Mouse (Mus musculus) midbrain, embryonic 13.5 days (tissue): ENCODE results near the gene Tmem19. TPM values are rescaled to one million over a fixed set of nuclear protein-coding genes. Genes with fewer than 3 reads are reported as not detected.

Experiments used
- ATAC-seq: fragments of 200-750 bp; cut with Nextera tagmentation; 2 replicates; pipeline ENCODE4 v1.8.0; 2017; ENCODE audit warnings: mild to moderate bottlenecking, moderate TSS enrichment, moderate library complexity
- H3K27ac ChIP-seq: fragments of 300-500 bp; sonication (generic); 2 replicates; pipeline ENCODE4 v1.5.1; 2015; ENCODE audit warnings: inconsistent platforms, mild to moderate bottlenecking, moderate library complexity
- H3K27me3 ChIP-seq: fragments of 300-500 bp; sonication (generic); 2 replicates; pipeline ENCODE4 v1.6.1; 2015; ENCODE audit warnings: mild to moderate bottlenecking, inconsistent platforms
- H3K36me3 ChIP-seq: fragments of 300-500 bp; sonication (generic); 2 replicates; pipeline ENCODE4 v1.6.1; 2015; ENCODE audit warnings: mild to moderate bottlenecking, inconsistent platforms
- H3K4me1 ChIP-seq: fragments of 300-500 bp; sonication (generic); replicated peaks from 2 replicates; pipeline ENCODE4 v1.6.1; 2015; ENCODE audit warnings: inconsistent platforms
- H3K4me2 ChIP-seq: fragments of 300-500 bp; sonication (generic); replicated peaks from 2 replicates; pipeline ENCODE4 v1.6.1; 2015; ENCODE audit warnings: moderate library complexity, mild to moderate bottlenecking, inconsistent platforms
- H3K4me3 ChIP-seq: fragments of 300-500 bp; sonication (generic); replicated peaks from 2 replicates; pipeline ENCODE4 v1.5.1; 2015; ENCODE audit warnings: mild to moderate bottlenecking, inconsistent platforms
- H3K9ac ChIP-seq: fragments of 300-500 bp; sonication (generic); replicated peaks from 2 replicates; pipeline ENCODE4 v1.6.1; 2015; ENCODE audit warnings: mild to moderate bottlenecking, inconsistent platforms
- H3K9me3 ChIP-seq: fragments of 300-500 bp; sonication (generic); 2 replicates; pipeline ENCODE4 v1.6.1; 2016; ENCODE audit warnings: mild to moderate bottlenecking, inconsistent platforms
- WGBS: fragments of 180-500 bp; shearing (Covaris S2); methylation state at CpG from one replicate; pipeline ENCODE4 v1.1.7; 2015; 5-methylcytosine and 5-hydroxymethylcytosine counted together
- polyA plus RNA-seq: library from polyadenylated mRNA; unstranded; fragments of >200 nt; fragmentation: Nextera tagmentation; extraction: Ambion mirVana; gene quantifications from 2 replicates; pipeline ENCODE4 v1.2.1, GENCODE M21; 2015

Gene Tmem19
- polyA plus RNA-seq, 1 experiment from 2014 or later: 41.9 TPM

DNA sequence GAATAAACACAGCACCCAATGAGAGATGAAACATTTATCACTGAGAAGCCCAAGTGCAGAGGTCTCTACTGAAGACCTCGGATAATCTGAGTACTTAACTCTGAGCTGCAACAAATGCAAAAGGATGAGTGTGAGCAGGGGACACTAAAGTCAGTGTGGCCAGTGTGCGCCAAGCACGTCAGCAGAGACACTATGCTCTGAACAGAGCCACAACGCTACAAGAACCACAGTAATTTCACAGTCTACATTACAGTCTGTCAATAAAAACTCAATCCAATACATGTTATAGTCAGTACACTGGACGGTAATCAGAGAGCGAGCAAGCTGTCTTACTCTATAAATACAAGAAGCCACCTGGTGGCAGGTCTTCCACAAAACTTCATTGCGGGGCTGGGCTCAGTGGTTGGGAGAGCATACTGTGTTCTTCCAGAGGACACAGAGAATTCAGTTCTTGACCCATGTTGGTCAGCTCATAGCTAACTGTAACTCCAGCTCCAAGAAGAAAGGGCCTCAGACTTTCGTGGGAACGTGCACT is 65.8 kb downstream of the Tmem19 start:
- WGBS: 89% methylated on average over 9 of the region's 9 CpGs
- Histone ChIP-seq H3K9ac (no peak overlapping the region), H3K9me3 (no peaks in the 10 kb centered on the region), H3K27me3 (no peaks in the 10 kb centered on the region), H3K27ac (no peak overlapping the region), H3K4me3 (no peak overlapping the region), H3K4me2 (no peak overlapping the region), H3K4me1 (no peaks in the 10 kb centered on the region), H3K36me3 (peaks cover 67% of the 10 kb centered on the region)
- no peak for ATAC-seq

DNA sequence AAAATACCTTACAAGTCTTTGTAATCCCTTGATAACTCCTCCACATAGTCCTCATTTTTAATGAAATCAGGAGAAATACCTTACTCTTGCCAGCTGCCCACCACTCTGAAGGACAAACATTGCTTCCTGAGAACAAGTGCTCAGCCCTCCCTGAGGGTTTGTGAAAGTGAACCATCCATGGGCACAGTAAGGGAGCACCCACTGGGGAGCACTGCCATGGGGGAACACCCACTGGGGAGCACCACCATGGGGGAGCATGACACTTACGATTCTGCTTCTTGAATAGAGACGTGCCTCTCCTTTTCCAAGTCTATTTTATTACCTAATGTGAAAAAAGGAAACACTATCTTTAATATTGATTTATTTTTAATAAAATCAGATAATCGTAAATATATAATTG is 67.1 kb downstream of the Tmem19 start:
- ATAC-seq: no peak
- H3K27me3 ChIP-seq: no peaks in the 10 kb centered on the region
- no peak overlapping the region for H3K9ac ChIP-seq
- no peak overlapping the region for H3K4me2 ChIP-seq
- H3K36me3 ChIP-seq: peaks cover 65% of the 10 kb centered on the region
- H3K27ac ChIP-seq: no peak overlapping the region
- 96% methylated on average over 3 of the region's 3 CpGs for WGBS
- no peaks in the 10 kb centered on the region for H3K9me3 ChIP-seq
- no peaks in the 10 kb centered on the region for H3K4me1 ChIP-seq
- H3K4me3 ChIP-seq: no peak overlapping the region

- no peak overlapping the region for H3K4me2 ChIP-seq
- no peak for ATAC-seq
- 76% methylated on average over 7 of the region's 7 CpGs for WGBS
- H3K9me3 ChIP-seq: no peaks in the 10 kb centered on the region
- H3K4me1 ChIP-seq: no peaks in the 10 kb centered on the region
- no peaks in the 10 kb centered on the region for H3K27me3 ChIP-seq
- no peak overlapping the region for H3K4me3 ChIP-seq
- H3K36me3 ChIP-seq: peaks cover 63% of the 10 kb centered on the region
- no peak overlapping the region for H3K9ac ChIP-seq
- H3K27ac ChIP-seq: no peak overlapping the region
Measured at GRCm38 (mm10) chr10:115294715-115295114, 67.6 kb downstream of the Tmem19 start.

DNA sequence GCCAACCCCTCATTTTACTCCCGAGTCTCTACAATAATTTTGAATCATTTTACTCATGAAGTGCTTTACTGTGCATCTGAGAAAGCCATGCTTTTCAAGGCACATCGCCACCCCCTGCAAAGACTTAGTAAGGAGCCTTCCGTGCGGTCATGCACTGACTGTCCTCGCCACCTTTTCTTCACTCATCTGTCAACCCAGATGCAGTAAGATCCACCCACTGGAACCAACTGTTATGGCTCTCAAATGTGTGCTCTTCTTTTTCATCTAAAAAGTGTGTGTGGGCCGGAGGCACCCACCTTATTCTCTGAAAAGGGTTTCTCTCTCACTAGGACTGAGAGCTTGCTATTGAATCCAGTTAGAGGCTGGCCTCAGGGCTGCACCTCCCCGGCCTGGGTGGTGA is 68.4 kb downstream of the Tmem19 start:
- Histone ChIP-seq H3K4me1 (no peaks in the 10 kb centered on the region), H3K27me3 (no peaks in the 10 kb centered on the region), H3K36me3 (peaks cover 60% of the 10 kb centered on the region), H3K4me2 (no peak overlapping the region), H3K9ac (no peak overlapping the region), H3K9me3 (no peaks in the 10 kb centered on the region), H3K27ac (no peak overlapping the region), H3K4me3 (no peak overlapping the region)
- WGBS: 91% methylated on average over 7 of the region's 7 CpGs
- ATAC-seq: no peak

DNA sequence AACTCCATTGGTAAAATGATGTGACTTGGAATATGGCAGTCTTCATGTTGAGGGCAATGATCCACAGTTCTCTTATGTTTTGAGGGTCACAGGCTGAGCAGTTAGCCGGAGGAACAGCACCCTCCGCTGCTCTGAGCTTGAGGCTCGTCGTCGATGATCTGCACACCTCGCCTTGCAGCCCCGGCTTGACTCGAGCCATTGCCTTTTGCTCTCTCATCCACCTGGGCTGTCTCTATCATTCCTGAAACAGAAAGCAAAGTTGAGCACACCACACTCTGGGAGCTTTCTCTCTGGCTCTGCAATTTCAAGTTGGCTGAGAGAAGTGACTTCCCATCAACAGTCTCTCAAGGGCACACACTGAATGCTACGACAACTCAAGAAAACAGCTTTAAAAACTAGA is 71.6 kb downstream of the Tmem19 start:
- Histone ChIP-seq H3K4me2 (no peak overlapping the region), H3K4me1 (no peaks in the 10 kb centered on the region), H3K27ac (no peak overlapping the region), H3K36me3 (peaks cover 75% of the 10 kb centered on the region), H3K9me3 (no peaks in the 10 kb centered on the region), H3K9ac (no peak overlapping the region), H3K4me3 (no peak overlapping the region), H3K27me3 (no peaks in the 10 kb centered on the region)
- 97% methylated on average over 9 of the region's 9 CpGs for WGBS
- no peak for ATAC-seq

Other genes with a start within 250 kb of the Tmem19 start
- 2.2 and 7.8 TPM in 2 replicates for gene Tph2, start 177.5 kb downstream of the Tmem19 start, polyA plus RNA-seq
- gene Tbc1d15, start 111.0 kb downstream of the Tmem19 start, polyA plus RNA-seq: 36.5 and 42.5 TPM in 2 replicates
- 6.7 and 7.0 TPM in 2 replicates for gene Rab21, start 46.9 kb downstream of the Tmem19 start, polyA plus RNA-seq
- gene Thap2, start 21.9 kb upstream of the Tmem19 start, polyA plus RNA-seq: 30.2 and 36.1 TPM in 2 replicates
- gene Zfc3h1, start 22.5 kb upstream of the Tmem19 start, polyA plus RNA-seq: 21.4 and 24.6 TPM in 2 replicates
- 0.61 and 0.69 TPM in 2 replicates for gene A930009A15Rik, start 207.5 kb upstream of the Tmem19 start, polyA plus RNA-seq
- gene Lgr5, start 225.3 kb upstream of the Tmem19 start, polyA plus RNA-seq: 2.2 and 2.9 TPM in 2 replicates